9 mouse cellular contexts compared by ENCODE assay signal in genomic region chr6:94640297-94640696, GRCm38 (mm10). TPM values are rescaled to one million over a fixed set of nuclear protein-coding genes. Genes with fewer than 3 reads are reported as not detected.
DNase-seq lines count a peak whose midpoint lies in the region; ATAC-seq and TF ChIP-seq lines count a peak whose summit lies in the region.
"Had no signal": no experiment of that assay in that cellular context is flagged by ENCODE, and none has a peak within 500 bp of the region (broad histone marks: within the 10 kb centered on the region; RNA-seq: fewer than 3 reads in every experiment).

No protein-coding gene starts in this region.

- H3K36me3 ChIP-seq in embryonic facial prominence, embryonic 15.5 days: no peaks in the 10 kb centered on the region; the same call in 1 of the 2 replicates

- H3K4me2 ChIP-seq in embryonic facial prominence, embryonic 15.5 days (replicated peaks): no peak overlapping the region

- H3K27me3 ChIP-seq in embryonic facial prominence, embryonic 15.5 days: no peaks in the 10 kb centered on the region

- H3K4me1 ChIP-seq in embryonic facial prominence, embryonic 15.5 days: peaks cover 57% of the 10 kb centered on the region

- peak overlapping the region; percentile 53 for H3K27ac ChIP-seq in layer of hippocampus, adult 2 months
- H3K27ac ChIP-seq in embryonic facial prominence, embryonic 15.5 days (replicated peaks): 0 out of 2 replicates have a peak overlapping the region, but pooled peaks have one; percentile 4
- H3K27ac ChIP-seq: macrophage had no signal

- WGBS in embryonic facial prominence, embryonic 15.5 days: 29% methylated on average over 7 of the region's 7 CpGs

- H3K9me3 ChIP-seq in embryonic facial prominence, embryonic 15.5 days (replicated peaks): no peaks in the 10 kb centered on the region

- no peak overlapping the region; the same call in 1 of the 2 replicates for H3K4me3 ChIP-seq in layer of hippocampus, adult 2 months
- H3K4me3 ChIP-seq in embryonic facial prominence, embryonic 15.5 days (replicated peaks): no peak overlapping the region

- peak; percentile 56 to 59 for DNase-seq in layer of hippocampus, adult 2 months (ENCODE audit: low spot score in 2 of 2)
- no peak for DNase-seq in layer of hippocampus, adult 9-10 months (ENCODE audit: low spot score)
- peak; percentile 87 for DNase-seq in brain, adult 2 months (ENCODE audit: low read depth, low spot score)
- DNase-seq in layer of hippocampus, adult 9-11 months: peak; percentile 37
- DNase-seq in c-Kit-positive CD71-positive TER-119-positive erythroid progenitor cells, embryonic 14.5 days (ENCODE audit: low spot score): no peak
- no peak for DNase-seq in thymus, adult 18-20 months
- no peak for DNase-seq in left cerebral cortex, adult 8-10 months (ENCODE audit: low spot score in 2 of 2)

- ATAC-seq in embryonic facial prominence, embryonic 15.5 days (ENCODE audit: insufficient number of reproducible peaks, low FRiP score, low TSS enrichment, low read depth): no peak

- TF ChIP-seq CTCF in layer of hippocampus, adult 2 months (conservative IDR thresholded peaks at IDR 0.05): no peak

- no peak overlapping the region for H3K9ac ChIP-seq in embryonic facial prominence, embryonic 15.5 days

RNA-seq across cellular contexts. Expression of gene Lrig1, which starts 59.7 kb away (rescaled TPM):
- total RNA-seq in layer of hippocampus, adult 2 months (2021): 10 to 100 TPM; 26.2 to 27.4 TPM
- polyA plus RNA-seq in embryonic facial prominence, embryonic 15.5 days (2015; fragmentation: Nextera tagmentation; extraction: Ambion mirVana): 28.9 TPM in 2 replicates
- total RNA-seq in left cerebral cortex, adult 8-10 months (2022): 10 to 100 TPM; 28.5 to 38.8 (median 33.4) TPM

Comparison
In these comparisons a context has a peak if more than half of its experiments do, and no peak if none do; other contexts are left out.
1. DNase-seq: peak in layer of hippocampus, adult 2 months (2 of 2), brain, adult 2 months (single experiment) and layer of hippocampus, adult 9-11 months (single experiment); none in layer of hippocampus, adult 9-10 months (single experiment), c-Kit-positive CD71-positive TER-119-positive erythroid progenitor cells, embryonic 14.5 days (single experiment), thymus, adult 18-20 months (0 of 2) and left cerebral cortex, adult 8-10 months (0 of 2).